Mouse (Mus musculus) NIH3T3 (cell line): ENCODE results near the gene Prkg1.
"Not testable (repeated sequence)": the region's sequence is repeated elsewhere in the genome, so short reads cannot be mapped to it uniquely, and the experiment has no call there.

Source experiments
- DNase-seq: peaks from one replicate; pipeline ENCODE4 v3.0.0-alpha.2; 2012; ENCODE audit warnings: low read depth

The Prkg1 gene

DNA sequence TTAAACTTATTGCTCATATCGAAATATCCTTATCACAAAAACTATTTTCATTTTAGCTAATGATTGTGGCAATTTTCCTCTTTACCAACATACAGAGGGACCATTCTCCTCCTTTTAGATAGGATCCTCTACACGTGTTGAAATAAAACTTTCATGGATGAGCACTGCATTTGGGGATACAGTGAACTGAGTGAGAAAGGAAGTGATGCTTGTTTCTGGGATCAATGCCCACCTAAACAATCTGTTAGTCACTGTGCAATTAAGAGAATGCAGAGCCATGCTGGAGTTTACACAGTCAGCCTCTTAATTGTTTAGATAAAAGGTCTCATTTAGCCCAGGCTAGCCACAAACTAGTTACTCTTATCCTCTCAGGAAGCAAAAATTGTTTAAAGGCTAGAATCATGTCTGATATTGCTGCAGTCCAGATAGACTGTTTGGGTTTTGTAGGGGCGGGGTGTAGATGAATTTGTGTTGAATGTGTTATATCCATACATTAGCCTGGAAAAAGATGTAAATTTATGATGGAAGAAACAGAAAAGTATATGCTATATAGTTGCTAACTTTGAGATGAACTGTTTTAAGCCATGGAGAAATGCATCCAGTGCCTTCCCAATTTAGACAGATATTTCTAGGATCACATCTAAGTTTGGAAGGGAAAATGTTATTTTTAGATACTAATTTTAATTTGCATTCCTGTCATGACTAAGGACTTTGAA, 1151.5 kb downstream of the Prkg1 start:
- DNase-seq, result no peak

DNA sequence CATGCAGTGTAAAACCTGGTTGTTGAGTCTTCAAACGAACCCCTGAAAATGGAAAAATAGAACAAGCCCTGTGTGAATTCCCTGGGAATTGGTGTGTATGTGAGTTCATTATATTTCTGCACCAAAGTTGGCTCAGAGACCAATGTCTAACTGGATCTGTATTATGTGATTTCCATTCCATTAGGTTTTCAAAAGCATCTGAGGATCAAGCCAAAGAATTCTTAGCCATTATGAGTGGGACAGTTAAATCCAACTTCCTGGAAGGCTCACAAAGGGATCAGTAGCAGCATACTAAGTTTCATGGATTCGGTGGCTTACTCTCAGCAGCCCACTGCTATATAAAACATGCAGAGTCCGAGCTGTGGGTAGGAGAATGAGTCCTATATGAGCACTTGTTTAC, 1178.5 kb downstream of the Prkg1 start:
- no peak for DNase-seq

- no peak for DNase-seq
These were observed 1200.3 kb downstream of the Prkg1 start for GRCm38 (mm10) chr19:30564516-30564915.

GRCm38 (mm10) chr19:30563876-30564275, 1201.0 kb downstream of the Prkg1 start:
- no peak for DNase-seq

DNA sequence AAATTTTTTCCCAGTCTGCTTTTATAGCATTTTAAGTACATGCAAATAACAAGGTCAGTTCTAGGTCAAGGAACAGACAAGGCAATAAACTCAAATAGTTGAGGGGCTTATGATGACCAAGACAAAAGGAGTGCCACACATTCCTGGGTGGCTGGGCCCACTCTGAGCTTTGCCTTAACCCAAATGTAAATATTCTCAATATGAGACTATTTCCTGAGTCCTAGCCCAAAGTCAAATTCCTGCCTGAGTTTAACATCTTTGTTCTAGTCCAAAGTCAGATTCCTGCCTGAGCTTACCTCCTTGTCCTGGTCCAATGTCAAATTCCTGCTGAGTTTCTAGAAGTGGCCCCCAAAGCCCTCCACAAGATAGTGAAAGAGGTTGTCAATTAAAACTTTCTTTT, 1206.8 kb downstream of the Prkg1 start:
- DNase-seq, result no peak

DNA sequence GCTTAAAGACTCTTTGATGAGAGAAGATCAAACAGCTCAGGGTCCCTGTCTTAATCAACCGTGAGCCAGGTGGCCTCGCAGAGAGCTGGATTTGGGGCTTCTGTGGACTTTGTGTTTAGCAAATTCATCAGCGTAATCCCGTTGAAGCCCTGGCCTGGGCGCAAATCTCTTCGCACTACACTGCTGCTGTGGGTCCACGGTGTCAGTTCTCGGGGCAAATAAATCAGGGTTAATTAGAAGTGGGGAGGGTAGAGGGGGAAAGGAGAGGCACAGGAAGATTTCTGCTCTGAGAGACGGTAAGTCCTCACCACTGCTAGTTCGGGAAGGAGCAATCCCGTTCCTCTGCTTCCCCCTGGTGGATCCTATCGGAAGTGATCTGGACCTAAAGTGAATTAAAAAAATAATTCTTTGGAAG, 1210.4 kb downstream of the Prkg1 start:
- peak; percentile 85 for DNase-seq

DNA sequence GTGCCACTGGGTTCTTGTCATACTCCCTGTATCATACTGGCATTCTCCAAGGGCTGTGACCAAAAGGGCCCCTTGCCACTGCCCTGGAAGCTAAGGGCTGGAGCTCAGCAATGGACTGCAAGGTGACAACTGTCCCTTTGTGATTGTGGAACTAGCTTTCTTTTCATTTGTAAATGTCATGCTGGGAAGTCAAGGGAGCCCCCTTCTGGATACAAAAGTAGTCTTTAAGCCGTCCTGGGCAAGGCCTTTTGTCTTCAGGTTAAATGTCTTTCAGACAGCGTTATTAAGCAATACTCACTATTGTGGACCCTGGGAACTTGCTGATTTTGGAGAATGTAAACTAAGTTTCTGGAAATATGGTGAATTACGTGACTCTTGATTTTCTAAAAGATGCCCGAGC, 1211.1 kb downstream of the Prkg1 start:
- no peak for DNase-seq

DNA sequence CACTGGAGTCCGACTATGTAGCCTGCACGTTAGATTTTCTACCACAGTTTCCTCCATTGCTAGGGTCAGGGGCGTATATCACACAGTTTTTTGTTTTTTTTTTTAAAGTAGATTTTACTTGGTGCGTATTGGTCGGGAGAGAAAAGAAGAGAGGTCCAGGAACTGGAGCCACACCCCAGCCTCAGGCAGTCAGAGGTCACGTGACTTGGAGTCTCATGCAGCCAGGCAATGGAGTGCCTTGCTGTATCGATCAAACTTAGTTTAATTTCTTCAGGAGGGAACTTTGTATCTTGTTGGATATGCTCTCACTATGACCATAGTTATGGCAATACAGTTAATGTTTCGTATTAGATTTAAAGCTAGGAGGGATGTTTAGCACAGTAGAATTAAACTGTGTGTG, 1212.6 kb downstream of the Prkg1 start:
- no peak for DNase-seq

DNA sequence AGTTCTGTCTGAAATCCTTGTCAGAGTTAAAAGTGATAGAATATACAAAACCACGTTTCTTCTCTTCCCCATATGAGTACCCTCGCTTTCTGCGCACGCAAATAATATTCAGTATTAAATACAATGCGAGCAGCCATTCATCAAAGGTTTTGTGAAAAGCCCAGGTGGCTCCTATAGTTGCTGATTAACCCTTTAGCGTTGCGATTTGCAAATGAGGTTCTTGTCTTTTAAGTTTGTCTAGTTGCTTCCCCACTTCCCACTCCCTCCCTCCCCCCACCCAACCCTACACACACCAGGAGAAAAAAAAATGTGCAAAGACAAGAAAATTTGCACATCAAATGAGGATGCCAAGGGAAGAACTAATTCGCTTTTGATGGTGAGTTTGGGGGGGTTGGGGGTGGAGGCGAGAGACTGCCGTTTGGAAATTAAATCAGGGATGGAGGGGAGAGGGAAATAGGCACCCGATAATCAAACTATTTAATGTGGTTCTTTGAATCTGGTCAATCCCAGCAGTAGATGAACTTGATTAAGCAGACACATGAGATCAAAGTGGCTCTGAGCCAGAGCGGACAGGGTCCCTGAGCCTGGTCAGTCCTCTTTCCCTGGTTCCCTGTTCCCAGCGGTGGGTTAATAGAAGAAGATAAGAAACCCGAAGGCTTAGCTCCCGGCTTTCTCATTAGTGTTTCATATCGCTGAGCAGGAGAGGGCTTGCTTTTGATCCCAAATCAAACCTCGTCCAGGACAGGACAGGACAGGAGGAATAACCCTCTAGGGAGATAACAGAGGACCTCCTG, 1214.8 kb downstream of the Prkg1 start:
- DNase-seq, result no peak

DNA sequence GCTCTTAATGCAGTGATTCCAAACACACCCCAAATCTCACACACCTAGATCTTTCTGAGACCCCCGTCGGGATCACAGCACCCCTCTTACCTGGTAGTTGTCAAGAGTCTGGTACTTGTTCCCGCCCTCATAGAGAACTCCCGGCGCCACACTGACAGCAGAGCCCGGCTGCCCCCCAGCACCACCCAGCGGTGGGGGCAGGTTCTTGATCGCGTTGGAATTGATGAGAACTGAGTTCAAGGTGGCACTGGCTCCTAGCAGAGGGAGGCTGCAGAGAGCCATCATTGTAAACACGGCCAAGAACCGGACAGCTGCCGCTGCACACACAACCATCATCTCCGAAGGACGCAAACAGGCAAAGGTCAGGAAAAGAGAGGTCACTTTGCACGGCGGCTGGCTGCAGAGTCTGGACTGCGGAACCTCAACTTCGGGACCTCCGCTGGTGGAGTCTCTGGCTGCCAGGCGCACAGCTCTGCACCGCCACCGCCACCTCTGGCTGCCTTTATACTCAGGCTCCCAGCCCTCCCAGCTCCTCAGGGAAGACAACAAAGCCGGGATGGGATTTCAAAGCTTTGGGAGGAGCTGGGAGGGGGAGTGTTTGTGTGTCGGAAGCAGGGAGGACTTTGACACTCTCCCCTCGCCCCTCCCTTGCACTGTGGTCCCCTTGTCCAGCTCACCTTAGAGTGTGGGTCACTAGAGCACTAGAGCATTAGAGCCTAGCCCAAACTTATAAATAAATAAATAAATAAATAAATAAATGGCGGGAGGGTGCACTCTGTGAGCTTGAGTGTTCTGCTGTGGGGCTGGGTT, 1215.6 kb downstream of the Prkg1 start, which contains the start of gene Dkk1:
Gene Dkk1, minus strand, starts transcription at position 622 of the 810 bp plus-strand sequence.
- no peak for DNase-seq

DNA sequence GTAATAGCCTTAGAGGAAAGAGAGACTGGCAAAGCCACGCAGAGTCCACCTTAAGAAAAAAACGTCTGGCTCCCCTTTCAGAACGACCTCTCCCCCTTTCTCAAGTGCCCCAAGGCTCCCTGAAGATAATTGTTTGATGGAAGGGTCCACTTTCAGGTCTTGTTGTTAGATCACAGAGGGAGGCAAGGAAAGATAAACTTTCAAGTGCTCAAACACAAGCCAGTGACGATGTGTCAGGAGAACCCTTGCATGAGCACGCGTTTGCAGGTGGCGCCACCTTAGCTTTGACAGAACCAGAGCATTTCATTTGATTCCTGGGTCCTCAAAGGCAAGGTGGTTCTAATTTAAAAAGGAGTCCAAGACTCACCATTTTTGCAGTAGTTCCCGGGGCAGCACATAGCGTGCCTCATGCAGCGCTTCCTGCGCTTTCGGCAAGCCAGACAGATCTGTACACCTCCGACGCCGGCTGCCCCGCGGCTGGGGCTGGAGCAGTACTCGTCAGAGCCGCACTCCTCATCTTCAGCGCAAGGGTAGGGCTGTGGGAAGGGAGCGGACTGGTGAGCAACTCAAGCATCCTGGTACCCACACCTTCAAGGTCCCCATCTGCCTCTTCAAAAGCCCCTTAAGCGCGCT, 1216.3 kb downstream of the Prkg1 start:
- DNase-seq, result no peak

GRCm38 (mm10) chr19:30539365-30539941, 1225.4 kb downstream of the Prkg1 start:
- not testable (repeated sequence) for DNase-seq

- DNase-seq, result no peak
These were observed 1248.1 kb downstream of the Prkg1 start for GRCm38 (mm10) chr19:30516771-30517170.
